In the genomic region with DNA sequence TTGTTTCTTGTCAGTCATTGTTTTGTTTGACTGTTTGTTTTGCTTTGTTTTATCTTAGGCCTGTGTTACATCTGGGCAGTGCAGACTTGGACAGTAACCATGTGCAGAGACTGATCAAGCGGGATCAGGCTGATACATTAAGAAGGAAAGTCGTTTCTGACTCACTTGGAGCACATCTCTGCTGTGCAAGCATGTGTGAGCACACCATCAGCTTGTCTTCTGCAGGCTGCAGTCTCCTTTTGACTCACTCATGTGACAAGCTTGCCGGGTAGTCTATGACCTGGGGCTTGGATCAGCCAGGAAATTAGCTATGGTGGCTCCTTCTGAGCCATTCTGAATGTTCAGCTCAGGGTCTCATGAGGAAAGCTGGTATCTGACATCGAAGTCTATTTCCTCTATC, we compare ENCODE assay signal across 14 mouse cellular contexts. TPM values are rescaled to one million over a fixed set of nuclear protein-coding genes. Genes with fewer than 3 reads are reported as not detected.
"Had no signal": no experiment of that assay in that cellular context is flagged by ENCODE, and none has a peak within 500 bp of the region (broad histone marks: within the 10 kb centered on the region; RNA-seq: fewer than 3 reads in every experiment).

No protein-coding gene starts in this region.

- H3K4me3 ChIP-seq: megakaryocyte, embryonic 14.5 days; midbrain, embryonic 13.5 days; midbrain, embryonic 15.5 days; neural tube, embryonic 12.5 days; stomach, embryonic 15.5 days had no signal

- H3K27me3 ChIP-seq: midbrain, embryonic 13.5 days; midbrain, embryonic 15.5 days; neural tube, embryonic 12.5 days; stomach, embryonic 15.5 days had no signal

- H3K27ac ChIP-seq: liver, embryonic 14.5 days; macrophage; midbrain, embryonic 13.5 days; midbrain, embryonic 15.5 days; neural tube, embryonic 12.5 days; stomach, embryonic 15.5 days had no signal

- DNase-seq: lung, adult 18-20 months; lung, embryonic 14.5 days; right cerebral cortex, postnatal 14 days; thymus, adult 18-20 months; thymus, postnatal 25 days; thymus, postnatal 4 days had no signal

- H3K4me1 ChIP-seq: megakaryocyte, embryonic 14.5 days; midbrain, embryonic 13.5 days; midbrain, embryonic 15.5 days; neural tube, embryonic 12.5 days; stomach, embryonic 15.5 days had no signal

- ATAC-seq: midbrain, embryonic 13.5 days; midbrain, embryonic 15.5 days had no signal

- H3K4me2 ChIP-seq: lung, embryonic 14.5 days; midbrain, embryonic 11.5 days; midbrain, embryonic 13.5 days; midbrain, embryonic 15.5 days; neural tube, embryonic 12.5 days; stomach, embryonic 15.5 days had no signal

- H3K9me3 ChIP-seq: megakaryocyte, embryonic 14.5 days; midbrain, embryonic 13.5 days; midbrain, embryonic 15.5 days; neural tube, embryonic 12.5 days; stomach, embryonic 15.5 days had no signal

- H3K36me3 ChIP-seq: midbrain, embryonic 13.5 days; midbrain, embryonic 15.5 days; neural tube, embryonic 12.5 days; stomach, embryonic 15.5 days had no signal

- H3K9ac ChIP-seq: liver, embryonic 14.5 days; lung, embryonic 14.5 days; midbrain, embryonic 13.5 days; midbrain, embryonic 15.5 days; neural tube, embryonic 12.5 days; stomach, embryonic 15.5 days had no signal

RNA-seq across cellular contexts. Expression of gene Amer2, which starts 32.5 kb away (rescaled TPM):
- polyA plus RNA-seq: macrophage had no signal
